Mouse (Mus musculus): ENCODE data around the gene Vav2. TPM values are rescaled to one million over a fixed set of nuclear protein-coding genes. Genes with fewer than 3 reads are reported as not detected.

Gene Vav2
- polyA plus RNA-seq (2014; fragmentation: Nextera tagmentation; extraction: Ambion mirVana): 14.1 and 16.4 TPM in 2 replicates

GRCm38 (mm10) chr2:27426855-27427457 lies at the start of gene Vav2:
Vav2 (minus strand) TSS chr2:27427033.
- Histone ChIP-seq H3K27ac (replicated peaks; ENCODE audit: low read depth, low read length) (peak within 1 kb of the TSS; percentile 79), H3K9me3 (ENCODE audit: control insufficient read depth, low read length) (no peaks in the 10 kb centered on the region), H3K4me1 (ENCODE audit: control insufficient read depth, insufficient read depth, low read length) (peaks cover 32% of the 10 kb centered on the region), H3K4me3 (replicated peaks; ENCODE audit: low read depth, low read length) (peak within 1 kb of the TSS; percentile 92), H3K4me2 (ENCODE audit: low read length) (peak within 1 kb of the TSS; percentile 94), H3K27me3 (ENCODE audit: control insufficient read depth, insufficient read depth, low read length) (no peaks in the 10 kb centered on the region), H3K9ac (replicated peaks; ENCODE audit: low read length) (peak within 1 kb of the TSS; percentile 91), H3K36me3 (ENCODE audit: control insufficient read depth, insufficient read depth, low read length) (no peaks in the 10 kb centered on the region)
- DNase-seq: peak; percentile 93
- peak; percentile 86 for ATAC-seq (ENCODE audit: low FRiP score, low TSS enrichment)
- WGBS: 1% methylated on average over 58 of the region's 58 CpGs

GRCm38 (mm10) chr2:27475495-27476302 lies 48.9 kb upstream of the Vav2 start:
- Histone ChIP-seq H3K4me1 (ENCODE audit: control insufficient read depth, insufficient read depth, low read length) (peaks cover 40% of the 10 kb centered on the region), H3K27ac (replicated peaks; ENCODE audit: low read depth, low read length) (peak overlapping the region; percentile 97), H3K9ac (replicated peaks; ENCODE audit: low read length) (peak overlapping the region; percentile 93), H3K4me3 (replicated peaks; ENCODE audit: low read depth, low read length) (peak overlapping the region; percentile 97), H3K36me3 (ENCODE audit: control insufficient read depth, insufficient read depth, low read length) (0 out of 2 replicates have a peak, but pooled peaks cover 3% of the 10 kb centered on the region), H3K27me3 (ENCODE audit: control insufficient read depth, insufficient read depth, low read length) (no peaks in the 10 kb centered on the region), H3K9me3 (ENCODE audit: control insufficient read depth, low read length) (no peaks in the 10 kb centered on the region), H3K4me2 (ENCODE audit: low read length) (peak overlapping the region; percentile 98)
- ATAC-seq (ENCODE audit: low FRiP score, low TSS enrichment) (peak; percentile 98), DNase-seq (peak; percentile 98)
- WGBS: under 1% methylated on average over 87 of the region's 96 CpGs

GRCm38 (mm10) chr2:27474621-27475484 lies 48.0 kb upstream of the Vav2 start:
- ATAC-seq (ENCODE audit: low FRiP score, low TSS enrichment) (peak; percentile 44), DNase-seq (no peak)
- 0 out of 2 replicates have a peak, but pooled peaks cover 3% of the 10 kb centered on the region for H3K36me3 ChIP-seq (ENCODE audit: control insufficient read depth, insufficient read depth, low read length)
- under 1% methylated on average over 82 of the region's 84 CpGs for WGBS
- peak overlapping the region; percentile 97 for H3K27ac ChIP-seq (replicated peaks; ENCODE audit: low read depth, low read length)
- H3K9me3 ChIP-seq (ENCODE audit: control insufficient read depth, low read length): no peaks in the 10 kb centered on the region
- H3K4me1 ChIP-seq (ENCODE audit: control insufficient read depth, insufficient read depth, low read length): peaks cover 40% of the 10 kb centered on the region
- peak overlapping the region; percentile 98 for H3K4me2 ChIP-seq (ENCODE audit: low read length)
- H3K27me3 ChIP-seq (ENCODE audit: control insufficient read depth, insufficient read depth, low read length): no peaks in the 10 kb centered on the region
- peak overlapping the region; percentile 93 for H3K9ac ChIP-seq (replicated peaks; ENCODE audit: low read length)
- H3K4me3 ChIP-seq (replicated peaks; ENCODE audit: low read depth, low read length): peak overlapping the region; percentile 97

- Histone ChIP-seq H3K9me3 (ENCODE audit: control insufficient read depth, low read length) (no peaks in the 10 kb centered on the region), H3K36me3 (ENCODE audit: control insufficient read depth, insufficient read depth, low read length) (0 out of 2 replicates have a peak, but pooled peaks cover 3% of the 10 kb centered on the region), H3K4me3 (replicated peaks; ENCODE audit: low read depth, low read length) (peak overlapping the region; percentile 97), H3K27me3 (ENCODE audit: control insufficient read depth, insufficient read depth, low read length) (no peaks in the 10 kb centered on the region), H3K4me2 (ENCODE audit: low read length) (peak overlapping the region; percentile 98), H3K4me1 (ENCODE audit: control insufficient read depth, insufficient read depth, low read length) (peaks cover 40% of the 10 kb centered on the region), H3K27ac (replicated peaks; ENCODE audit: low read depth, low read length) (no peak overlapping the region), H3K9ac (replicated peaks; ENCODE audit: low read length) (peak overlapping the region; percentile 93)
- ATAC-seq (ENCODE audit: low FRiP score, low TSS enrichment) (no peak), DNase-seq (no peak)
- 29% methylated on average over 4 of the region's 4 CpGs for WGBS
These were observed 47.1 kb upstream of the Vav2 start for GRCm38 (mm10) chr2:27473911-27474310.

- peak overlapping the region; percentile 93; the same call in 1 of the 2 replicates for H3K9ac ChIP-seq (replicated peaks; ENCODE audit: low read length)
- WGBS: 81% methylated on average over 7 of the region's 7 CpGs
- H3K4me2 ChIP-seq (ENCODE audit: low read length): peak overlapping the region; percentile 98
- no peak for DNase-seq
- H3K27ac ChIP-seq (replicated peaks; ENCODE audit: low read depth, low read length): no peak overlapping the region
- H3K9me3 ChIP-seq (ENCODE audit: control insufficient read depth, low read length): no peaks in the 10 kb centered on the region
- no peaks in the 10 kb centered on the region for H3K27me3 ChIP-seq (ENCODE audit: control insufficient read depth, insufficient read depth, low read length)
- peak overlapping the region; percentile 97 for H3K4me3 ChIP-seq (replicated peaks; ENCODE audit: low read depth, low read length)
- H3K4me1 ChIP-seq (ENCODE audit: control insufficient read depth, insufficient read depth, low read length): peaks cover 40% of the 10 kb centered on the region
- ATAC-seq (ENCODE audit: low FRiP score, low TSS enrichment): no peak
- 0 out of 2 replicates have a peak, but pooled peaks cover 3% of the 10 kb centered on the region for H3K36me3 ChIP-seq (ENCODE audit: control insufficient read depth, insufficient read depth, low read length)
These were observed 46.4 kb upstream of the Vav2 start for GRCm38 (mm10) chr2:27473061-27473765.

GRCm38 (mm10) chr2:27471170-27471584 lies 44.3 kb upstream of the Vav2 start:
- Histone ChIP-seq H3K9ac (replicated peaks; ENCODE audit: low read length) (no peak overlapping the region), H3K4me1 (ENCODE audit: control insufficient read depth, insufficient read depth, low read length) (peaks cover 34% of the 10 kb centered on the region), H3K4me3 (replicated peaks; ENCODE audit: low read depth, low read length) (no peak overlapping the region), H3K36me3 (ENCODE audit: control insufficient read depth, insufficient read depth, low read length) (peaks cover 12% of the 10 kb centered on the region; the same call in 1 of the 2 replicates), H3K27me3 (ENCODE audit: control insufficient read depth, insufficient read depth, low read length) (no peaks in the 10 kb centered on the region), H3K4me2 (ENCODE audit: low read length) (no peak overlapping the region), H3K9me3 (ENCODE audit: control insufficient read depth, low read length) (no peaks in the 10 kb centered on the region), H3K27ac (replicated peaks; ENCODE audit: low read depth, low read length) (no peak overlapping the region)
- DNase-seq (no peak), ATAC-seq (ENCODE audit: low FRiP score, low TSS enrichment) (no peak)

GRCm38 (mm10) chr2:27470535-27470934 lies 43.7 kb upstream of the Vav2 start:
- ATAC-seq (ENCODE audit: low FRiP score, low TSS enrichment) (no peak), DNase-seq (no peak)
- H3K27me3 ChIP-seq (ENCODE audit: control insufficient read depth, insufficient read depth, low read length): no peaks in the 10 kb centered on the region
- no peak overlapping the region for H3K4me2 ChIP-seq (ENCODE audit: low read length)
- H3K36me3 ChIP-seq (ENCODE audit: control insufficient read depth, insufficient read depth, low read length): peaks cover 18% of the 10 kb centered on the region; the same call in 1 of the 2 replicates
- no peak overlapping the region for H3K27ac ChIP-seq (replicated peaks; ENCODE audit: low read depth, low read length)
- no peak overlapping the region for H3K9ac ChIP-seq (replicated peaks; ENCODE audit: low read length)
- WGBS: 87% methylated on average over 2 of the region's 2 CpGs
- H3K4me3 ChIP-seq (replicated peaks; ENCODE audit: low read depth, low read length): no peak overlapping the region
- no peaks in the 10 kb centered on the region for H3K9me3 ChIP-seq (ENCODE audit: control insufficient read depth, low read length)
- H3K4me1 ChIP-seq (ENCODE audit: control insufficient read depth, insufficient read depth, low read length): peaks cover 34% of the 10 kb centered on the region

- H3K4me1 ChIP-seq (ENCODE audit: control insufficient read depth, insufficient read depth, low read length): peaks cover 34% of the 10 kb centered on the region
- 84% methylated on average over 3 of the region's 3 CpGs for WGBS
- no peaks in the 10 kb centered on the region for H3K9me3 ChIP-seq (ENCODE audit: control insufficient read depth, low read length)
These were observed 43.1 kb upstream of the Vav2 start for GRCm38 (mm10) chr2:27469991-27470355.

More at GRCm38 (mm10) chr2:27469991-27470355, 43.1 kb upstream of the Vav2 start:
- Histone ChIP-seq H3K4me2 (ENCODE audit: low read length) (no peak overlapping the region), H3K36me3 (ENCODE audit: control insufficient read depth, insufficient read depth, low read length) (peaks cover 19% of the 10 kb centered on the region; the same call in 1 of the 2 replicates), H3K4me3 (replicated peaks; ENCODE audit: low read depth, low read length) (no peak overlapping the region), H3K27ac (replicated peaks; ENCODE audit: low read depth, low read length) (no peak overlapping the region), H3K9ac (replicated peaks; ENCODE audit: low read length) (no peak overlapping the region), H3K27me3 (ENCODE audit: control insufficient read depth, insufficient read depth, low read length) (no peaks in the 10 kb centered on the region)
- DNase-seq: no peak
- ATAC-seq (ENCODE audit: low FRiP score, low TSS enrichment): no peak

Measured in midbrain, embryonic 14.5 days (tissue).